Mouse (Mus musculus) heart, embryonic 11.5 days (tissue): Measurements from ENCODE around the gene Nadk2. TPM values are rescaled to one million over a fixed set of nuclear protein-coding genes. Genes with fewer than 3 reads are reported as not detected.

ENCODE experiments used
- polyA plus RNA-seq: library from polyadenylated mRNA; unstranded; fragments of >200 nt; fragmentation: Nextera tagmentation; extraction: Ambion mirVana; gene quantifications from 2 replicates; pipeline ENCODE4 v1.2.1, GENCODE M21; 2014

The Nadk2 gene
- polyA plus RNA-seq, 1 experiment from 2014 or later: 57.1 TPM

Other genes starting within 250 kb of the Nadk2 start
- 0.46 and 0.96 TPM in 2 replicates for gene Ranbp3l, start 103.3 kb upstream of the Nadk2 start, polyA plus RNA-seq
- 3.4 and 4.3 TPM in 2 replicates for gene Lmbrd2, start 69.3 kb downstream of the Nadk2 start, polyA plus RNA-seq
- 53.3 and 55.0 TPM in 2 replicates for gene Skp2, start 84.2 kb downstream of the Nadk2 start, polyA plus RNA-seq
- gene Ugt3a1, start 205.6 kb downstream of the Nadk2 start, polyA plus RNA-seq: not detected in 2 replicates